Mouse (Mus musculus): ENCODE measurements around the gene Lipf.

DNA sequence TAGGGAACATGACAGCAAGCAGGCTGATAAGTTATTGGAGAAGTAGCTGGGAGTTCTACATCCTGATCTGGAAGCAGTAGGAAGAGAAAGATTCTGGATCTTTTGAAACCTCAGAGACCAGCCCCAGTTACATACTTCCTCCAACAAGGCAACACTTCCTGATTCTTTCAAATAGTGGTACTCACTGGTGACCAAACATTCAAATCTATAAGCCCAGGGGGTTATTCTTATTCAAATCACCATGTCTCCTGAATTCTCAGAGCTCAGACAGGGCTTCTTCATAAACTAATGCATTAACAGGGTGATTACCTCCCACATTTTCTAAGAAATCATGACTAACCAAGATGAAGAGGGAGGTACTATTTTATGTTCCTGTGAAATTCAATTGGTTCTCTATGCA, 36.9 kb upstream of the Lipf start:
- TF ChIP-seq POLR2A (IDR thresholded peaks at IDR 0.05; ENCODE audit: low read depth, low read length) (no peak), CTCF (IDR thresholded peaks at IDR 0.05; ENCODE audit: borderline replicate concordance, insufficient read depth, low read length) (no peak)
